Mouse (Mus musculus) spleen, adult 2 months (tissue): ENCODE measurements around the gene Trabd2b.

Experiments used
- CTCF ChIP-seq: fragments of 200-500 bp; IDR thresholded peaks from 2 replicates; pipeline ENCODE4 v1.5.1; 2011; ENCODE audit warnings: mild to moderate bottlenecking, inconsistent platforms; ENCODE audit not compliant: insufficient read depth, insufficient read length, insufficient replicate concordance; ENCODE audit errors: extremely low read depth
- POLR2A ChIP-seq: fragments of 200-500 bp; IDR thresholded peaks from 2 replicates; pipeline ENCODE4 v1.6.1; 2011; ENCODE audit warnings: low read depth, low read length, inconsistent platforms

DNA sequence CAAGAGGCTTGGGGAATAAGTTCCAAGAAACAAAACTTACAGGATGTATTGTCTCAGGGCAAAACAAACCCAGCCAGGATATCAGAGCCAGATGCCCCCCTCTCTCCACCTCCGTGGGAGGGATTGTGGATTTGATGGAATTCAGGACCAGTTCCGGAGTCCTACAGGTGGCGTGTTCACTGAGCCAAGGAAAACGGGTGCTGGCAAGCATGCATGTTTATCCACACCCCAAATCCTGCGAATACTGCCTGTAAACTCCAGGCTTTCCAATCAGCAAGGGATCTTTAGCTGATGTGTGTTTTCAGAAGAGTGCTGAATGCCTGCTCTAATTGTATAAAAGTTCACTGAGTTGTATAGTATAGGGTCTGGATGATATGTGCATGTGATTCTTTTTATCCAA is 253.4 kb downstream of the Trabd2b start:
- TF ChIP-seq CTCF (no peak), POLR2A (no peak)
